Mouse (Mus musculus) stomach, embryonic 15.5 days (tissue): ENCODE measurements around the gene Tle3. TPM values are rescaled to one million over a fixed set of nuclear protein-coding genes. Genes with fewer than 3 reads are reported as not detected.

Experiments
- ATAC-seq: fragments of 200-750 bp; cut with Nextera tagmentation; 2 replicates; pipeline ENCODE4 v1.8.0; 2017; ENCODE audit warnings: low read depth, moderate number of reproducible peaks, moderate TSS enrichment; ENCODE audit not compliant: insufficient read depth, low FRiP score
- H3K27ac ChIP-seq: fragments of 300-500 bp; sonication (generic); 2 replicates; pipeline ENCODE4 v1.5.1; 2015; ENCODE audit warnings: mild to moderate bottlenecking, inconsistent platforms
- H3K27me3 ChIP-seq: fragments of 300-500 bp; sonication (generic); replicated peaks from 2 replicates; pipeline ENCODE4 v1.6.1; 2015; ENCODE audit warnings: inconsistent platforms
- H3K36me3 ChIP-seq: fragments of 300-500 bp; sonication (generic); 2 replicates; pipeline ENCODE4 v1.6.1; 2015; ENCODE audit warnings: inconsistent platforms
- H3K4me1 ChIP-seq: fragments of 300-500 bp; sonication (generic); 2 replicates; pipeline ENCODE4 v1.6.1; 2015; ENCODE audit warnings: inconsistent platforms
- H3K4me2 ChIP-seq: fragments of 300-500 bp; sonication (generic); 2 replicates; pipeline ENCODE4 v1.6.1; 2015; ENCODE audit warnings: mild to moderate bottlenecking, inconsistent platforms
- H3K4me3 ChIP-seq: fragments of 300-500 bp; sonication (generic); replicated peaks from 2 replicates; pipeline ENCODE4 v1.5.1; 2015; ENCODE audit warnings: inconsistent platforms
- H3K9ac ChIP-seq: fragments of 300-500 bp; sonication (generic); 2 replicates; pipeline ENCODE4 v1.6.1; 2015; ENCODE audit warnings: inconsistent platforms
- H3K9me3 ChIP-seq: fragments of 300-500 bp; sonication (generic); 2 replicates; pipeline ENCODE4 v1.6.1; 2016; ENCODE audit warnings: inconsistent platforms
- WGBS: fragments of 180-500 bp; shearing (Covaris S2); methylation state at CpG from one replicate; pipeline ENCODE4 v1.1.7; 2015; 5-methylcytosine and 5-hydroxymethylcytosine counted together
- polyA plus RNA-seq: library from polyadenylated mRNA; unstranded; fragments of >200 nt; fragmentation: Nextera tagmentation; extraction: Ambion mirVana; gene quantifications from 2 replicates; pipeline ENCODE4 v1.2.1, GENCODE M21; 2015

Tle3 gene
- polyA plus RNA-seq, 1 experiment from 2014 or later = 24.3 TPM

DNA sequence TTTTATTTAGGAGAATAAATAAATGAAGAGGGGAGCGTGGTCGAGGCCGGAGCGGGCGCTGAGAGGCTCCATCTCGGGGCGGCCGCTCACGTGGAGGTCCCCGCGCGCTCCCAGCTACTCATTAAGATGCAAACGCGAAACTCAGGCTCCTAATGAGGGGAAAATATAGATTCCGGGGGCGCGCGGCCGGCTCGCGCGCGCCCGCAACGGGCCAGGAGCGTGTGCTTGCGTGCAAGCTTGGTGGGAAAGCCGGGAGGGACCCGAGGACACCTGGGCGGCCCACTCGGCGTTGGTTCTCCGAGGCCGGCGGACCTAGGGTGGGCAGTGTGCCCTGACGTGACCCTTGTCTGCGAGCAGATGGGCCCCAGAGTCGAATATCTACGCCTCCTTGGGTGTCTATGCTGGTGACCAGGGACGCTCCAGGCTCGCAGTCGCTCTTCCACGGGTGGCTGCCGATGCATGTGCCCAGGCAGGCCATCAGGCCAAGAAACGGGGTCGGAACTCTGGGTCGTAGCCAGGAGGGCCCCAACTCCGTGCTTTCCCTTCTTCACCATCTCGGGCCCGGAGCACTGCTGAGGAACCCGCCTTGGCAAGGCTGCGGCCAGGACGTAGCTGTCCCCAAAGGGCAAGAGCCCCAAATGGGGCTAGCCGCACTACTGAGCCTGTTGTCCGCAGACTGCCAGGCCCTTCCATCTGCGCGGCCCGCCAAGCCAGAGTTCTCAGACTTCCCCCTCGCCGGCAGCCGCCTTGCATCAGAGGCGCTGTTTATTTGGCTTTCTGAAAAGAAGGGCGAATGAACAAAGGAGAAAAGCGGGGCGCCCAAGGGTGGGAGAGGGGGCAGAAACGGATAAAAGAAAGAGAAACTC, 1.0 kb upstream of the Tle3 start:
- Histone ChIP-seq H3K4me2 (peak overlapping the region; percentile 94), H3K9me3 (no peaks in the 10 kb centered on the region), H3K4me1 (peaks cover 54% of the 10 kb centered on the region), H3K9ac (peak overlapping the region; percentile 57; the same call in 1 of the 2 replicates), H3K27me3 (0 out of 2 replicates have a peak, but pooled peaks cover 3% of the 10 kb centered on the region), H3K36me3 (no peaks in the 10 kb centered on the region), H3K27ac (peak overlapping the region; percentile 95), H3K4me3 (peak overlapping the region; percentile 77)
- 0 out of 2 replicates have a peak, but pooled peaks have one; percentile 4 for ATAC-seq
- under 1% methylated on average over 66 of the region's 66 CpGs for WGBS

GRCm38 (mm10) chr9:61372510-61372975, 377 bp downstream of the Tle3 start:
- WGBS = under 1% methylated on average over 42 of the region's 42 CpGs
- peak overlapping the region; percentile 91 for H3K27ac ChIP-seq
- no peaks in the 10 kb centered on the region for H3K36me3 ChIP-seq
- peak overlapping the region; percentile 94 for H3K4me2 ChIP-seq
- H3K4me3 ChIP-seq = peak overlapping the region; percentile 77
- H3K9me3 ChIP-seq = no peaks in the 10 kb centered on the region
- H3K4me1 ChIP-seq = peaks cover 61% of the 10 kb centered on the region
- H3K9ac ChIP-seq = peak overlapping the region; percentile 89
- ATAC-seq = peak; percentile 10; the same call in 1 of the 2 replicates
- no peaks in the 10 kb centered on the region for H3K27me3 ChIP-seq

- WGBS = under 1% methylated on average over 66 of the region's 66 CpGs
- Histone ChIP-seq H3K4me2 (peak overlapping the region; percentile 94), H3K27ac (peak overlapping the region; percentile 91), H3K9ac (peak overlapping the region; percentile 89), H3K36me3 (no peaks in the 10 kb centered on the region), H3K27me3 (no peaks in the 10 kb centered on the region), H3K4me3 (peak overlapping the region; percentile 77), H3K9me3 (no peaks in the 10 kb centered on the region), H3K4me1 (peaks cover 59% of the 10 kb centered on the region)
- ATAC-seq = no peak
These were observed 939 bp downstream of the Tle3 start for GRCm38 (mm10) chr9:61372976-61373633.

- Histone ChIP-seq H3K4me2 (peak overlapping the region; percentile 94), H3K4me3 (peak overlapping the region; percentile 77), H3K4me1 (peaks cover 61% of the 10 kb centered on the region), H3K9me3 (no peaks in the 10 kb centered on the region), H3K27ac (peak overlapping the region; percentile 91), H3K36me3 (no peaks in the 10 kb centered on the region), H3K27me3 (no peaks in the 10 kb centered on the region), H3K9ac (peak overlapping the region; percentile 89)
- WGBS = 0% methylated on average over 22 of the region's 23 CpGs
- ATAC-seq = no peak
These were observed 1.4 kb downstream of the Tle3 start for GRCm38 (mm10) chr9:61373634-61373941.

DNA sequence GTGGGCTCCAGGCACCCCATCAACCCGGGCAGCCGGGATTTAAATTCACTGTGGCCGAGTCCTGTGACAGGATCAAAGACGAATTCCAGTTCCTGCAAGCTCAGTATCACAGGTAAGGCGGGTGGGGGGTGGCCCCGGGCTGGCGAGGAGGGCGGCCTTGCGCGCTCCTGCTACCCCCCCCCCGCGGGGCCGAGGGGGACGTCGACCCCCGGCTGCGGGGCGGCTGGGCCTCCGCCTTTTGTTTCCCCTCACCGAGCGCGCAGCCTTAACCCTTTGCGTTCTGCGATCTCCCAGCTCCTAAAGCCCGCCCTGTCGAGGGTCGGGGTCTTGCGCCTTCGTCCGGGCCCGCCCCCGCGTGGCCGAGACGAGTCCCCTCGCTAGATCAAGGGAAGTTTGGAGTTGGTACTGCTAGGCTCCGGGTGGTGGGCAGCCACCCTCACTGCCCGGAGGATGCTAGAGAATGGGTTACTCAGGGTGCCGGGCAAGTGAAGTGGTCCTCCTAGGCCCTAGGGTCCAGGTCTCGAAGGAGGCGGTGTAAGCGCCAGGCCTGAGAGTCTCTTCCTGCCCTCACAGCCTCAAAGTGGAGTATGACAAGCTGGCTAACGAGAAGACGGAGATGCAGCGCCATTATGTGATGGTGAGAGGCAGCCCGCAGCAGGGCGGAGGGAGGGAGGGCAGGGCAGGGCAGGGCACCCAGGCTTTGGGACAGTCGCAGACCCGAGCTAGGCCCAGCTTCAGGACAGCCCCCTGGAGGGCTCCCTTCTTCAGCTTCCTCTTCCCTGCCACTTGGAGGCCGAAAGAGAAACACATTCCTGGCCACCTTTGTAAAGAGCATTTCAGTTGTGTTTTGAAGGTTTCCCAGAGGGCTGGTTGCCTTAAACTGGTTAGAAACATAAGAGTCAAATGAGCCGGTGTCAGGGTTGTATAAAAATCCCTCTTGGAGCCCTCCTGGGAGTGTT, 2.1 kb downstream of the Tle3 start:
- H3K36me3 ChIP-seq = no peaks in the 10 kb centered on the region
- H3K4me2 ChIP-seq = peak overlapping the region; percentile 94
- peak overlapping the region; percentile 77 for H3K4me3 ChIP-seq
- H3K9me3 ChIP-seq = no peaks in the 10 kb centered on the region
- 2% methylated on average over 49 of the region's 51 CpGs for WGBS
- no peaks in the 10 kb centered on the region for H3K27me3 ChIP-seq
- ATAC-seq = no peak
- peak overlapping the region; percentile 91 for H3K27ac ChIP-seq
- H3K9ac ChIP-seq = peak overlapping the region; percentile 89
- peaks cover 60% of the 10 kb centered on the region for H3K4me1 ChIP-seq

DNA sequence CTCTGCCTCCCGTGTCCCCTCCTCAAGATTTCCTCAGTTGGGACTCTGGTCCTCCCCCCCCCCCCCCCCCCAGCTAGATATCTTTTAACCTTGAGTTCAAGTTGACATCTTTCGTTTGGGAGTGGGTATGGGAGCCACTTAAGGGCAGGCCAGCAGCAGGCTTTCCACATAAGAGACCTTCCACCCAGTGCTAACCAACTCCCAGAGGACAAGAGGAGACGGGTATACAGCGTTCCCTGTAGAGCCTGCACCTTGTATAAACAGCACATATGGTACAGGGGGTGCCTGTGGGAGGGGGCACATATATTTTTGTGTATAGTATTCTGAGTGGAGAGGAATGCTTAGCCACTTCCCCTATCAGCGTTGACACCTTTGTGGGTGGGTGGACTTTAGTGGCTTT, 2.8 kb downstream of the Tle3 start:
- no peaks in the 10 kb centered on the region for H3K27me3 ChIP-seq
- WGBS = 32% methylated on average over 5 of the region's 5 CpGs
- peaks cover 60% of the 10 kb centered on the region for H3K4me1 ChIP-seq
- H3K36me3 ChIP-seq = no peaks in the 10 kb centered on the region
- peak overlapping the region; percentile 94 for H3K4me2 ChIP-seq
- no peak for ATAC-seq
- peak overlapping the region; percentile 89; the same call in 1 of the 2 replicates for H3K9ac ChIP-seq
- H3K4me3 ChIP-seq = peak overlapping the region; percentile 77
- H3K27ac ChIP-seq = no peak overlapping the region; the same call in 1 of the 2 replicates
- no peaks in the 10 kb centered on the region for H3K9me3 ChIP-seq

DNA sequence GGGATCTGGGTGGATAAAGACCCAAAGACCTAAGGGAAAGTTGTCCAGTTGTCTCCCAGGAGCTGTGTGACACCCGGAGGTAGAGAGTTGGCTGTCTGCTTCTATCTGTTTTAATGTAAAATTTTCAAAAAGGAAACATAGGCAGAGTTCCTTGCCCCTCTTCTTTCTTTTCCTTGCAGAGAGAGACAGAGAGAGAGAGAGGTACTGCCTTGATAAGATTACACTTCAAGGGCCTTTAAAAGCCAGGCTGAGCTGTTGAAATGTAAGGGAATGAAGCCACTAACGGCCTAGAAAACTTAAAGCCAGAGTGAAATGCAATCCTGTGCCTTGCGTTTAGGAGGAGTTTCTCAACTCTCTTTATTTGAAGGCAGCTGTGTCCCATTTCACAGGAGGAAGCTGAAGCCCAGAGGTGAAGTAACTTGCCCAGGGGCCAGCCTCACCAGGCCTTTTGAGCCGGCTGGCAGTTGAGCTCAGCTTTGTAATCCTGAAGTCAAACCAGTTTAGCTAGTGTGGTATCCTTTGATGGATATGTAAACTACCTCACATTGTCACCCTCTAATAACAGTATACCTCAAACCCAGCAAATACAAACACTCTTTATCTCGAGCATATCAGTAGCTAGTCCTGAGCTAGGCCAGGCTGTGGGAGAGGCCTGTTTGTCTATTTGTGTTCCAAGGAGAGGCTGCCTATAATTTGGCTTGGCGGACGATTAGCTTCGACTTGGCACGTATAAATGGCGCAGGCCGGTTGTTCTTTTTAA, 3.8 kb downstream of the Tle3 start:
- 47% methylated on average over 11 of the region's 11 CpGs for WGBS
- H3K4me1 ChIP-seq = peaks cover 69% of the 10 kb centered on the region
- peak overlapping the region; percentile 42; the same call in 1 of the 2 replicates for H3K27ac ChIP-seq
- H3K27me3 ChIP-seq = no peaks in the 10 kb centered on the region
- H3K36me3 ChIP-seq = no peaks in the 10 kb centered on the region
- ATAC-seq = peak; percentile 44
- H3K4me2 ChIP-seq = peak overlapping the region; percentile 94
- H3K9ac ChIP-seq = no peak overlapping the region
- no peaks in the 10 kb centered on the region for H3K9me3 ChIP-seq
- 0 out of 2 replicates have a peak overlapping the region, but pooled peaks have one; percentile 13 for H3K4me3 ChIP-seq

GRCm38 (mm10) chr9:61376650-61377049, 4.5 kb downstream of the Tle3 start:
- H3K36me3 ChIP-seq = 0 out of 2 replicates have a peak, but pooled peaks cover 5% of the 10 kb centered on the region
- no peaks in the 10 kb centered on the region for H3K9me3 ChIP-seq
- peak overlapping the region; percentile 70 for H3K27ac ChIP-seq
- H3K4me2 ChIP-seq = peak overlapping the region; percentile 94
- H3K4me3 ChIP-seq = peak overlapping the region; percentile 8; the same call in 1 of the 2 replicates
- no peak overlapping the region for H3K9ac ChIP-seq
- WGBS = 48% methylated on average over 3 of the region's 3 CpGs
- no peaks in the 10 kb centered on the region for H3K27me3 ChIP-seq
- ATAC-seq = no peak
- peaks cover 67% of the 10 kb centered on the region for H3K4me1 ChIP-seq

- no peaks in the 10 kb centered on the region for H3K27me3 ChIP-seq
- peak; percentile 33; the same call in 1 of the 2 replicates for ATAC-seq
- peak overlapping the region; percentile 8; the same call in 1 of the 2 replicates for H3K4me3 ChIP-seq
- H3K4me1 ChIP-seq = peaks cover 72% of the 10 kb centered on the region
- 36% methylated on average over 9 of the region's 9 CpGs for WGBS
- 0 out of 2 replicates have a peak, but pooled peaks cover 7% of the 10 kb centered on the region for H3K36me3 ChIP-seq
- H3K9me3 ChIP-seq = no peaks in the 10 kb centered on the region
- 0 out of 2 replicates have a peak overlapping the region, but pooled peaks have one; percentile 10 for H3K9ac ChIP-seq
- H3K4me2 ChIP-seq = peak overlapping the region; percentile 94
- peak overlapping the region; percentile 75 for H3K27ac ChIP-seq
These were observed 5.7 kb downstream of the Tle3 start for GRCm38 (mm10) chr9:61377706-61378479.

DNA sequence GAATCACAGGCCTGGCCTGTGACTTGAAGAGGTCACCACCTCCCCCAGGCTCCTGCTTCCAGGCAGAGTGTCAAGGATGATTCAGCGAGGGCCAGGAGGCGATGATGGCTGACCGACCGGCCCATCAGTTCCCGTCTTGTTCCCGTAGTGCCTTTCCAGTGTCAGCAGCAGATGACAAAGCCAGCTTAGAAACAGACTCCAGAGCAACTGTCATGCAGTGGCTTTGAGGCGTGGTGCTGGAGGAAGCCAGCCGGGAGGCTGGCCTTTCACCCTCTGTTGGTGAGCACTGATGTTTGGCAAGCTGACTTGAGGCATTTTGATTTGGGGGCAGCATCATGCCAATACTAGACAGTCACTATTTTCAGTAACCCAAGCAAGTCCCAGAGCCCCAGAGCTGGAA, 6.3 kb downstream of the Tle3 start:
- Histone ChIP-seq H3K4me3 (no peak overlapping the region), H3K4me1 (peaks cover 77% of the 10 kb centered on the region), H3K4me2 (no peak overlapping the region), H3K27me3 (no peaks in the 10 kb centered on the region), H3K36me3 (0 out of 2 replicates have a peak, but pooled peaks cover 7% of the 10 kb centered on the region), H3K9me3 (no peaks in the 10 kb centered on the region), H3K27ac (no peak overlapping the region), H3K9ac (no peak overlapping the region)
- WGBS = 45% methylated on average over 8 of the region's 8 CpGs
- ATAC-seq = no peak
